Mouse (Mus musculus) urinary bladder, postnatal 25 days (tissue): Measurements from ENCODE around the gene Ccdc57.
A peak's percentile ranks its signal among the peaks of the same experiment; 100 is the strongest.
"Not testable (repeated sequence)": the region's sequence is repeated elsewhere in the genome, so short reads cannot be mapped to it uniquely, and the experiment has no call there.

Source experiments
- DNase-seq: peaks from one replicate; pipeline ENCODE4 v3.0.0; 2022; ENCODE audit warnings: low spot score

Gene Ccdc57

DNA sequence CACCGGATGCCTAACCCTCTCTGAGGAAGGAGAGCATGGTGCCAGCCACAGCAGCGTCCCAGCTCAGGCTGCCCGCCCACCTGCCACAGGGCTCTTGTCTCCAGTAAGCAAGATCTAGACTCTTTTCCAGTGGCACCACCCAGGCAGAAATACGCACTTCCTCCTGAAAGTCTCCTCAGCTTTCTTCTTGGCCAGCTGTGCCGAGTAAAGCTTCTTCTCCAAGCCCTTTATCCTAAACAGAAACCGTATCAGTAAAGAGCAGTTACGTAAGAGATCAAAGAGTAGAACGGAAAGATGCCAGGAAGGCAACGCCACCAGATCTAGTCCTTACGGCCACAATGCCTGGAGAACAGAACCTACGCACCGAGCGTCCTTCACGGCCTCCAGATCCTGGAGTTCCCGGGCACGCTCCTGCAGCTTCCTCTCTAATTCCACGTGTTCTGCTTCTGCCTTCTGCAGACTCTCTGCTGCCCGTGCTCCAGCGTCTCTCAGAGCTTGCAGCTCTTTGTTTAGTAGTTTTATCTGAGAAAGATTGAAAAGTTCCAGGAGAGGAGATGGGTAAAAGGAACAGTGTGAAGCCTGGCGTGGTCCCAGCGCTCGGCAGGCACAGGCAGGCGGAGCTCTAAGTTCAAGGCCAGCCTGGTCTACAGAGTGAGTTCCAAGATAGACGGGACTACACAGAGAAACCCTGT, 29.4 kb downstream of the Ccdc57 start:
- DNase-seq = no peak

DNA sequence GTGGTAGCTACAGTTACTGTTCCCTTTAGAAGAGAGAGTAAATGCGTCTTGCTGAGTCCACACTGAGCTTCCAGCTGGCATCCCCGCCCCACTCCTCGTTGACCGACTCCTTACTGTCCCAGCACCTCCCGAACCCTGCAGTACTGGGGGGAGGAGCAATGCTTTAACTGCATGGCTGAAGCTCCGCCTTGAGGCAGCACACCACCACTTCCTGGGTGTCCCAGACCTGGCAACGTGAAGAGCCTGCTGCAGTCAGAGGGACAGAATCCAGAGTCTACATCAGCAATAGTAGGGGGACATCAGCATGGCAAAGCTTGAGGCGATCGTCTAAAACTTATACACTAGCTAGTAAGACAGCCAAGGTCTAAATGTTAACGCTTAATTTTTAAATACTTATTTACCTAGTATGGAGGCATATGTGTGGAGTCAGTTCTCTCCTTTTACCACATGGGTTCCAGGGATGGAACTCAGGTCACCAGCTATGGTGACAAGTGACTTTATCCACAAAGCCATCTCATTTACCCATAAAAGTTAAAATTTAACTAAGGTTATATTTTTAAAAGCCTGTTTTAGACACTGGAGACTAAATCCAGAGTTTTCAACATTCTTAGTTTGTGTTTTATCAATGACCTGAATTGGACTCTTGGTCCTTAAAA, 30.1 kb downstream of the Ccdc57 start:
- no peak for DNase-seq

DNA sequence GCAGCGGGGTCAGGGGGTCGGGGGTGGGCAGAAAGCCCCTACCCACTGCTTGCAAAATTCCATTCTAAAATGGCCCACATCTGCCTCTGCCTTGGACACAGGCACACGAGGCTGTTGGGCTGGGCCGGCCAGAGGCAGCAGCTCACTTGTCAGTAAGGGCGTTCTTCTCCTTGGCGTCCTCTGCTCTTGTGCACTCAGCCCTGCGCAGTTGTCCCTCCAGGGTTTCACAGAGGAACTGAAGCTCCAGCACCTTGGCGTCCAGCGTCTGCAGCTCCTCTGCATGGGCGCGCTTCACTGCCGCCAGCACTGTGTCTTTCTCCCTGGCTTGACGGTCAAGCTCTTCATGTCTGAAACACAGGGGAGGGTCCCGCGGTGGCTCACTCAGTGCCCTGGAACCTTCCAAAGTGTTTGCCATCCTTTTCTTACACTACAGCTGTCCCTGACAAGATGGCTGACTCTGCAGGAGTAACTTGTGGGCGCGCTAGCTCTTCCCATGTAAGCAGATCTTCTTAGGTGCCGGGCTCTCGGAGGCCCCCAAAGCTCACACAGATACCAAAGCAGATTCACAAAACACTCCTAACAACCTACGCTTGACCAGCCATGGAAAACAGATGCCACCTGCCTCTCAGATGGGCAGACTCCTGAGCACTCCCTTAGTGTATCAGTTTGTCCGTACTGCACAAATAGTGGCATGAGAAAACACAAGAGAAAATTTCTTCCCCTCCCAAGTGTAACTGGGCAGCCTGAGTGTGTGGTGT, 30.8 kb downstream of the Ccdc57 start:
- no peak for DNase-seq

DNA sequence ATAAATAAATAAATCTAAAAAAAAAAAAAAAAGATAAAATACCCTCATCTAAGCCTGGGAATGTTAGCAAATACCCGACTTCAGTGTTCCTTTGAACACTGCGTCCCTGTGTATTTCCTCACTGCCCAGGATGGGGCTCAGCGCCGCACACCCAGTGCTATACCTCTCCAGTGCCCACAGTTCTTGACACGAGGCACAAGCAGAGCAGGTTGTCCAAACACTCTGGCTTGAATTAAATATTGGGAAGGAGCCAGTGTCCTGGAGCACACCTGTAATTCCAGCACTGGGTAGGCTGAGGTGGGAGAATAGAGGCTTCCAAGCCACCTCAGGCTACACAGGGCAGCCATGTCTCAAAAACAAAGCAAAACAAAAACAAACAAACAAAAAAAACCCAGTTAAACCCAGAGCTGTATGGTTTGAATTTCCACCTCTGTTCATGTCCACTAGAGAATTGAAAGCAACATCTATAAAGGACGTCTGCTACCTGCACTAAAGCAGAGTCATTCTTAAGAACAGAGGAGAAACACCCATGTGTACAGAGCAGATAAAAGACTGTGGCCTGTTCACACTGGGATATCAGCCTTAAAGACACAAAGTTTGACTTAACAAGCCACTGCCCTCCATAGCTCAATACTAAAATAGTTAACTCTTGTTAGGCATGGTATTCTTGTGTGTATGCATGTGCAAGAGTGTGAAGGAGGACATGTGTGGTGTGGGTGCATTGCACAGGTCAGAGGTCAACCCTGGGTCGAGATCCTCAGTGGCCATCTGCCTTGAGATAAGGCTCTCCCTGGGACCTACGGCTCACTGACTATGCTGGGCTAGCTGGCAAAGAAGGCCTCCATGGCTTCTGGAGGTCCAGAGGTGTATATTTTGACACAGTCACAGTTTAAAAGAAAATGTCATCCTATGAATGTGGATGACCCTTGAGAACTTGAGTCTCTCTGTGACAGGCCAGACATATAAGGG, 32.1 kb downstream of the Ccdc57 start:
- DNase-seq = no peak

DNA sequence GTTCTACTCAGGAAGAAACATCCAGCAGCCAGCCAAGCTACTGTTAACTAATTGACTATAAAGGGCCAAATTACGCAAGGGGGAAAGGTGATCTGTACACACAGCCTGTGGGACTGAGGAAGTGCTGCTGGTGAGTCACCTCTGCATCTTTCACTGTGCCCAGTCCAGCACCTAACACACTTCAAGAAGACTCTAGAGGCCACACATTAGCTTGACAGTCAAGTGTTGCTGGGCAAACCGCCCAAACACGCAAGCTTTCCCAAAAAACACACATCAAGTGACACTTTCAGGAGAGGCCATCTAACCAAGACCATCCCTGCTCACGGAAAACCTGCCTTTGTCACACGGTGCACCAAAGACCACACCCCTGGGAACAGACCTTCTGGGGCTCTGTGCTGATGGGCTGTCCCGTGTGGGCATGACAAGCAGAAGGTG, 34.5 kb downstream of the Ccdc57 start:
- DNase-seq = no peak

- no peak for DNase-seq
Observed at GRCm38 (mm10) chr11:120895441-120895840, 37.2 kb downstream of the Ccdc57 start.

DNA sequence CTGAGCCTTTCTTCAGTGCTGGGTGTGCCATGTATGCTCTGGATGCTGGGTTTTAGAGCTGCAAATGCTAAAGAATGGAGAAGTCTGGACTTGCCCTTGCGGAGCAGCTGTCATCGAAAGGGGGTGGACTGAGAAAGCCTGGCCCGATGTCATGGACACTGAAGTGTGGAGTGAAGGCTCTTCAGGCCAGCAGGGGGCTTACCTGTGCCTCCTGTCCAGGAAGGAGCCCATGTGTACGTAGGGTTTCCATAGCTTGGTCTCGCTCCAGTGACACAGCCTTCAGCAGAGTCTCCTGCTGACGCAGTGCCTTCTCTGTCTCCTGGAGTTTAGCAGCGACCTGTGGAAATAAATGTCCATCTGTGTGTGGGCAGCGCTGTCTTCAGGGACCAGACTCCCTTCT, 38.3 kb downstream of the Ccdc57 start:
- DNase-seq = no peak

GRCm38 (mm10) chr11:120889216-120889615, 43.5 kb downstream of the Ccdc57 start:
- no peak for DNase-seq

GRCm38 (mm10) chr11:120888718-120889117, 44.0 kb downstream of the Ccdc57 start:
- no peak for DNase-seq

DNA sequence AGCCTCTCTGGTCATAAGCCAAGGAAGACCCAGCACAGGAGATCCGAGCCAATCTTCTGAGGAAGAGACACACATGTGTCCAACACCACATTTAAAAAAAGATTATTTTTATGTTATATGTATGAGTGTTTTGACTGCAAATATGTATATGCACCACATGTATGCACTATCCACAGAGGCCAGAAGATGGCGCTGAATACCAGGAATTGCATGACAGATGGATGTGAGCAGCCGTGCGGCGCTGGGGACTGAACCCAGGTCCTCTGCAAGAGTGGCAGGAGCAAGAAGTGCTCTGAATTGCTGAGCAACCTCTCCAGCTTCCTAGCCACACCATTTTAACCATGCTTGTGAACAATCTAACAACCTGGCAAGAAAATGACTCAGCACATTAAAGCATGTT, 45.2 kb downstream of the Ccdc57 start:
- no peak for DNase-seq

DNA sequence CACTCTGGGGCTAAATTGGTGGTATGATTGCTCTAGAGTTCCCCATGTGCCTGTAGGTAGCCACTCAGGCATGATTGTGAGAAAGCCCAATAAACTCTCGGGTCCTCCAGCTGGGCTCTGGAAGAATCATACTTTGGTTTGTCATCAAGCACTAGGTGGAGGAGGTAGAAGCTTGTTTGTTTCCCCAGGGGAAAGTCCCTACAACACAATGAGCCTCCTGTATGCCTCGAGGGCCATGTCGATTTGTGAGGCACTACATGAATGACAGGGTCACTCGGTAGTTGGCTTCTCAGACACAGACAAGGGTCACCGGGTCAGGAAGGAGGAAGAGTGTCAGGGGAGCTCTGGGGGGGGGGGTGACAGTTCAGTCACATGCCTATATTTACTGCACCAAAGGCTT, 46.2 kb downstream of the Ccdc57 start:
- DNase-seq = no peak

DNA sequence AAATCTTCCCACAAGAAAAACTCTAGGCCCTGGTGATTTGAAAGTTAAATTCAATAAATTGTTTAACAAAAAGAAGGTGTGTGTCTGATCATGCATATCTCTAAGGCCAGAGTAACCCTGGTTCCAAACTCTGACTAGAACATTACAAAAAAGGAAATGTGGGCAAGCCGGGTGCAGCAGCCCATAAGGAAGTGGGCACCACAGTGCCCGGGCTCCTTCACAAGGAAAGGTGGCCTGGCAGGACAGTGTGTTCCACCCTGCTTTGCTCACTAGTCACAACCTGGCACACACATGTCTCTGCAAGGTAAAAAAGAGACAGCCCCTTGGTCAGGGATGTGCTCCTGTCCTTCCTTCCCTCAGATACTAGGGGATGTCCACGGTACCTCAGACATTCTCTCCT, 49.1 kb downstream of the Ccdc57 start:
- DNase-seq = no peak

GRCm38 (mm10) chr11:120882931-120883330, 49.7 kb downstream of the Ccdc57 start:
- no peak for DNase-seq

- no peak for DNase-seq
Observed at GRCm38 (mm10) chr11:120873206-120873605, 59.5 kb downstream of the Ccdc57 start.

DNA sequence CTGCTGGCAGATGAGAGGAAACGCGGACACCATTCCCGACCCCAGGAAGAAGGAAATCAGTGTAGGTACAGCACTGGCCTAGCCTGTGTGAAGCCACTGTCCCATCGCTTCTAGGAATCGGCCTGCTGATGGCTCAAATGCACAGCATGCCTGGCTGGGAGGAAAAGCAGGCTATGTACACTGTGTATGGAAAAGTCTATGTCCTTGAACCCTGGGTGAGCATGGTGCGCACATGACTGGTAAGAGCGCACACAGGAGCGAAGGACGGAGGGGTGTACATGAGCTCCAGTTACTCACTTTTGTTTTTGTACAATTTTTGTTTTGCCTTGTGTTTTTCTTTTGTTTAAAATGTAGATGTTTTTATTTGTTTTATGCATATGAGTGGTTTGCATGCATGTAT, 61.2 kb downstream of the Ccdc57 start:
- DNase-seq = no peak

DNA sequence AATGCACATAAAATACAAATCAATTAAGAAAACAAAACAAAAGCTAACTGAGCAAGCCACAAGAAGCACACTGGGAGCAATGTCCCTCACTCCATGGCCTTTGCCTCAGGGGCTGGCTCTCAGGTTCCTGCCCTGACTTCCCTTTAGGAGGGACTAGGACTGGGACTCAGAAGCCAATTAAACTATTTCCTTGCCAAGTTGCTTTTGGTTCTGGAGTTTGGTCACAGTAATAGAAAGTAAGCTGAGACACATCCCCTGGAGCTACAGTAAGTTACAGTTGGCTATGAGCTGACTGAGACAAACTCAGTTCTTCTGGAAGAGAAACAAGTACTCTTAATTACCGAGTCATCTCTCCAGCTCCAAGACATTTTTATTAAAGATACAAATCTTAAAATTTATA, 66.9 kb downstream of the Ccdc57 start:
- no peak for DNase-seq

DNA sequence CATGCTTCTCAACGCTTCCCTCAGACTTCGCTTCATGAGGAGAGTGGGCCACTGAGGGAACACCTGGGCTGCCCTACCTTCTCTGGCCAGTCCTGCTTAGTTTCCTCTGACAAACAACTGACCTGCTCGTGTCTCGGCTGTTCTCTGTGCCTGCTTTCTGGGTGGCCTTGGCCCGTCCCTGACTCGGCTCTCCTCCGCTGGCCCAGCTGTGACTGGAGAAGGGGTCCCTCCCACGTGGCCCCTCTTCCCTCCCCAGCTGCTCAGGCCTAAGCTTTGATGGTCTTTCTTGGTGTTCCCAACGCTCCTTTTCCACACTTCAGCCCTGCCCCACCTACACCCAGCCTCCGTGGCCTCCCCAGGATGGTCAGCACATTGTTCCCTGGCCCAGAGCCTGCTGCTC, 69.9 kb downstream of the Ccdc57 start:
- no peak for DNase-seq

DNA sequence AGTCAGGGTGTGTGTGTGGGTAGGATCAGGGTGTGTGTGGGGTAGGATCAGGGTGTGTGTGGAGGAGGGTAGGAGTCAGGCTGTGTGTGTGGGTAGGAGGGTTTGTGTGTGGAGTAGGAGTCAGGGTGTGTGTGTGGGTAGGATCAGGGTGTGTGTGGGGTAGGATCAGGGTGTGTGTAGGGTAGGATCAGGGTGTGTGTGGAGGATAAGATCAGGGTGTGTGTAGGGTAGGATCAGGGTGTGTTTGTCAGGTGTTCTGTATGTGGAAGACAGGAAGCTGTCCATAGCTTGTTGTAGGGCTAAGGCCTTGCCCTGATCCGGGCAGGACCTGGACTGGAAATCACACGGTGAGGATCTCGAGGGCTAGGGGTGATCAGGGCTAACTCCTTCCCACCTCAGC, 76.7 kb downstream of the Ccdc57 start:
- not testable (repeated sequence) for DNase-seq

DNA sequence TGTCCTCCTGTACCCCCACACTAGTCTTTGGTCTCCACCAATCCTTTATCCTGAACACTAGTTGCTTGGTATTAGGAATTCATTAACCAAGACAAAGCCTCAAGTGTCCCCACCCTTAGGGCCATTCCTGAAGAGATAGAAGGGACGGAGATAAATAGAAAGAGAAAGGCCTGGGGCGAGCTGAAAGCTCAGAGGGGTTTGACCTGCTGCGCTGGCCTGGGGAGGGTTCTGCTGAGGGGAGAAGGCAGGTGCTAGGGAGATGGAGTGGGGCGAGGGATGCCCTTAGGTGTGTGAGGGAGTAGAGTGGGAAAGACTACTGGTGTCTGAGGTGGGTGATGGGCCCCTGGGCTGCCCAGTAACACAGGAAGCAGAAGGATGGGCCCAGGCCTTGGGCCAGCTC, 78.9 kb downstream of the Ccdc57 start:
- no peak for DNase-seq

DNA sequence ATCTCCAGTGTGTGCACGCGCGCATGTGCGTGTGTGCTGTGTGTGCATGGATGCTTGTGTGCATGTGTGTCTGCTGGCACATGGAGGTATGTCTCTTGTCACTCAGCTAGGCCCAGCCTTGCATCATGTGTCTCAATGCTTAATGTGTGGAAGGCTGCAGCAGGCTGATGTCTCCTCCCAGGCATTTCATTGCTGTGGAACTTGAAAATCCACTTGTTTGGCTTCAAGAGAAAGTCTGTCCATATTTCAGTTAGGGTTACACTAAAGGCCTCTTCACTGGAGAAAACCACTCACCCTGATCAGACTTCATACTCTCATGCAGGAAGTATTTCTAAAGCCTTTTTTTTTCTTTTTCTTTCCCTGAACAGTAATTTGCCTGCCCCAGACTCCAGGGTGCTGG, 79.5 kb downstream of the Ccdc57 start:
- DNase-seq = no peak

DNA sequence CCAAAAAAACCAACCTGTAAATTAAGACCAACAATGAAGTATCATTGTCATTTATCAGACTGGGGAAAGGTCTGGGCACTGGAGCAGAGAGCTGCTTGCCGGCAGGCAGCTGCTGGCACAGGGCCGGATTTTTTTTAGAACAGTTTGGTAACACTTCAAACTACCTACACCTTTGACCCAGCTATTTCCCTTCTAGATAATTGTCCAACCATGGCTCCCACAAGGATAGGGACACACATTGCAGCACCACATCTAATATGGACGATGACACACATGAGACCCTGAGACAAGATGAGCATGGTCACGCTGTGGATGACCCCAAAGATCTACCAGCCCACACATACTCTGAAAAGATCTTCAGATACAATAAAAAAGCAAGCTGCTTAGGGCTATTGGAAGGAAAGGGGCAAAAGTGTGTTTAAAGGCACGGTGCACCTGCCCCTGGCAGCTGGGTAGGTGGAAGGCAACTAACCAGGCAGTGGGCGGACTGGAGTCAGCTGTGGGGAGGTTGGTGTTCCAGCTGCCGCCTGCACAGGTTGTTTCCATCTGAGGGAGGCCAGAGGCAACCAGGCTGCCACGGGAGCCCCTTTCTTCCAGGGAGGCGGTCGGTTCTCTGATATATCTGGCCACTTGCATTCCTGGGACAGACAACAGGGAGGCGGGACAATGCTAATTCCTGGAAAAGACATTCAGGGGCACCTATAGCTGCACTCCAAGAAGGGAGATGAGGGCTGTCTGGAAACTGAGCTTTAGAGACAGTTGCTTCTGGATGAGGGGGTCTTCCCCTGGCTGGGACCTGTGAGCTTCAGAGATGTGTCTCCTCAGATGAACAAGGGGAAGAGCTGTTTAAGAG, 80.4 kb downstream of the Ccdc57 start:
- peak; percentile 48 for DNase-seq
